Mouse (Mus musculus) CH12.LX (cell line): Measurements from ENCODE around the gene Lrrc8c. TPM values are rescaled to one million over a fixed set of nuclear protein-coding genes. Genes with fewer than 3 reads are reported as not detected.
A peak's percentile ranks its signal among the peaks of the same experiment; 100 is the strongest.

Experiments used
- DNase-seq: peaks from one replicate; pipeline ENCODE4 v3.0.0-alpha.2; 2013; ENCODE audit errors: extremely low read depth
- H3K27ac ChIP-seq: 2 replicates; pipeline ENCODE4 v1.5.1; 2012; ENCODE audit warnings: low read depth, mild to moderate bottlenecking, control low read depth, moderate library complexity; ENCODE audit not compliant: insufficient read depth
- H3K27me3 ChIP-seq: replicated peaks from 2 replicates; pipeline ENCODE3; 2012; ENCODE audit warnings: inconsistent platforms
- H3K36me3 ChIP-seq, 2 experiments: replicated peaks in 1 of 2; 2 replicates each; pipeline versions ENCODE3 to v1.6.1; 2012; ENCODE audit warnings: inconsistent platforms in 1 of 2, low read length in 1 of 2, mild to moderate bottlenecking in 1 of 2, mixed read lengths in 1 of 2, moderate library complexity in 1 of 2; ENCODE audit not compliant: control insufficient read depth in 1 of 2, insufficient read depth in 1 of 2
- H3K4me1 ChIP-seq, 2 experiments: 2 replicates each; pipeline ENCODE4 v1.6.1; 2012; ENCODE audit warnings: inconsistent platforms in 1 of 2, moderate library complexity in 1 of 2; ENCODE audit not compliant: insufficient read depth in 2 of 2, control insufficient read depth in 1 of 2
- H3K4me2 ChIP-seq: 2 replicates; pipeline ENCODE4 v1.6.1; 2012; ENCODE audit warnings: low read depth, mild to moderate bottlenecking, control low read depth; ENCODE audit not compliant: poor library complexity, insufficient read depth, severe bottlenecking
- H3K4me3 ChIP-seq, 3 experiments: fragments of 150-350 bp in 1 of 3; sonication (generic) in 1 of 3; replicated peaks in 1 of 3; 2 replicates each; pipeline versions ENCODE3 to v1.5.1; 2011 to 2012; ENCODE audit warnings: low read depth in 2 of 3, low read length in 2 of 3, mild to moderate bottlenecking in 2 of 3, moderate library complexity in 2 of 3, control low read depth in 1 of 3, improper control_type of control experiment in 1 of 3, inconsistent platforms in 1 of 3, mixed read lengths in 1 of 3; ENCODE audit not compliant: poor library complexity in 1 of 3
- H3K79me2 ChIP-seq: replicated peaks from 2 replicates; pipeline ENCODE4 v1.6.1; 2012; ENCODE audit warnings: mild to moderate bottlenecking, moderate library complexity; ENCODE audit not compliant: control insufficient read depth, poor library complexity, insufficient read depth, severe bottlenecking; ENCODE audit errors: extremely low read depth
- H3K9ac ChIP-seq: 2 replicates; pipeline ENCODE4 v1.6.1; 2012; ENCODE audit warnings: low read depth, mild to moderate bottlenecking, control low read depth, moderate library complexity; ENCODE audit not compliant: insufficient read depth
- H3K9me3 ChIP-seq: replicated peaks from 2 replicates; pipeline ENCODE3; 2012; ENCODE audit warnings: low read length, inconsistent platforms, mixed read lengths
- BHLHE40 ChIP-seq: IDR thresholded peaks from 2 replicates; pipeline ENCODE4 v1.6.1; 2011; ENCODE audit warnings: mild to moderate bottlenecking, low read depth, low read length, improper control_type of control experiment
- E2F4 ChIP-seq: IDR thresholded peaks from 2 replicates; pipeline ENCODE4 v1.6.1; 2011; ENCODE audit warnings: low read depth, low read length, improper control_type of control experiment; ENCODE audit not compliant: insufficient replicate concordance
- EP300 ChIP-seq: IDR thresholded peaks from 2 replicates; pipeline ENCODE4 v1.6.1; 2011; ENCODE audit warnings: low read length, improper control_type of control experiment
- MAFK ChIP-seq: IDR thresholded peaks from 2 replicates; pipeline ENCODE4 v1.6.1; 2011; ENCODE audit warnings: low read length, improper control_type of control experiment; ENCODE audit not compliant: insufficient replicate concordance
- MAX ChIP-seq: IDR thresholded peaks from 2 replicates; pipeline ENCODE4 v1.6.1; 2011; ENCODE audit warnings: low read length, improper control_type of control experiment
- MEF2A ChIP-seq: IDR thresholded peaks from 2 replicates; pipeline ENCODE4 v1.6.1; 2014; ENCODE audit warnings: low read depth, mild to moderate bottlenecking, inconsistent platforms, low read length, improper control_type of control experiment, borderline replicate concordance
- MXI1 ChIP-seq: IDR thresholded peaks from 2 replicates; pipeline ENCODE4 v1.6.1; 2011; ENCODE audit warnings: mild to moderate bottlenecking, low read depth, low read length, improper control_type of control experiment
- POLR2AphosphoS2 ChIP-seq: IDR thresholded peaks from 2 replicates; pipeline ENCODE4 v1.6.1; 2011; ENCODE audit warnings: low read depth, low read length, improper control_type of control experiment
- RAD21 ChIP-seq: IDR thresholded peaks from 2 replicates; pipeline ENCODE4 v1.6.1; 2011; ENCODE audit warnings: low read depth, mild to moderate bottlenecking, low read length, improper control_type of control experiment, moderate library complexity
- RCOR1 ChIP-seq: conservative IDR thresholded peaks from 2 replicates; pipeline ENCODE4 v1.6.1; 2012; ENCODE audit warnings: low read depth, mild to moderate bottlenecking, inconsistent platforms, low read length, improper control_type of control experiment
- USF1 ChIP-seq: IDR thresholded peaks from 2 replicates; pipeline ENCODE4 v1.6.1; 2014; ENCODE audit warnings: low read depth, mild to moderate bottlenecking, inconsistent platforms, low read length, improper control_type of control experiment
- ZMIZ1 ChIP-seq: IDR thresholded peaks from 2 replicates; pipeline ENCODE4 v1.6.1; 2012; ENCODE audit warnings: low read depth, mild to moderate bottlenecking, inconsistent platforms, low read length, improper control_type of control experiment
- ZNF384 ChIP-seq: IDR thresholded peaks from 2 replicates; pipeline ENCODE4 v1.6.1; 2012; ENCODE audit warnings: low read depth, low read length, improper control_type of control experiment, inconsistent platforms
- dilution Hi-C: fragments of 300-500 bp; cut with MboI; formaldehyde crosslinking; loops from 2 replicates; pipeline ENCODE4 v1.14.3; 2020; ENCODE audit warnings: low sequenced_read_pairs; ENCODE audit not compliant: extremely low pct_unique_long_range_greater_than_20kb, extremely low pct_ligation_motif_present
- in situ Hi-C: fragments of 300-500 bp; cut with MboI; formaldehyde crosslinking; loops from 3 replicates; pipeline ENCODE4 v1.14.3; 2019; ENCODE audit warnings: low sequenced_read_pairs, low pct_ligation_motif_present, low pct_unique_long_range_greater_than_20kb, mixed read lengths
- polyA plus RNA-seq: library from polyadenylated mRNA; unstranded; fragments of >175 nt; gene quantifications from 2 replicates; pipeline ENCODE4 v1.2.1, GENCODE M21; 2012; ENCODE audit warnings: low read depth; ENCODE audit not compliant: insufficient read length
- total RNA-seq, 2 experiments: library from RNA; depleted of rRNA; stranded (reverse); fragments of 300-350 nt in 1 of 2; fragments of >200 nt in 1 of 2; gene quantifications; 2 replicates each; pipeline ENCODE4 v1.2.3; 2012 to 2014

The Lrrc8c gene
- total and polyA plus RNA-seq, 3 experiments: 3.3 to 10.3 (median 5.9) TPM

GRCm38 (mm10) chr5:105585929-105586328 lies 66.7 kb downstream of the Lrrc8c start:
- peaks cover 0 to 24% of the 10 kb centered on the region in 2 experiments; a peak in 2 of 4 replicates for H3K4me1 ChIP-seq
- dilution Hi-C loops (no loop called here), in situ Hi-C loops (no loop called here)
- H3K27ac ChIP-seq: no peak overlapping the region
- H3K27me3 ChIP-seq: no peaks in the 10 kb centered on the region
- no peak overlapping the region; the same call in 1 of the 2 replicates for H3K4me2 ChIP-seq
- TF ChIP-seq USF1: no peak
- no peaks in the 10 kb centered on the region for H3K9me3 ChIP-seq
- no peak overlapping the region for H3K9ac ChIP-seq
- H3K36me3 ChIP-seq: peaks cover 0 to 44% of the 10 kb centered on the region in 2 experiments
- no peak overlapping the region for H3K4me3 ChIP-seq
- H3K79me2 ChIP-seq: no peaks in the 10 kb centered on the region
- no peak for DNase-seq

- in situ Hi-C loops: no loop called here
- H3K36me3 ChIP-seq: peaks cover 0 to 47% of the 10 kb centered on the region in 2 experiments
Measured at GRCm38 (mm10) chr5:105586655-105587054, 67.5 kb downstream of the Lrrc8c start.

GRCm38 (mm10) chr5:105587471-105587870 lies 68.3 kb downstream of the Lrrc8c start:
- TF ChIP-seq BHLHE40 (no peak), MAFK (no peak), EP300 (no peak), RAD21 (no peak), MXI1 (no peak), RCOR1 (no peak), ZNF384 (no peak), E2F4 (no peak)
- Histone ChIP-seq H3K4me3 (no peak overlapping the region), H3K4me1 (peaks cover 3 to 24% of the 10 kb centered on the region in 2 experiments; a peak in 3 of 4 replicates), H3K27me3 (no peaks in the 10 kb centered on the region), H3K79me2 (no peaks in the 10 kb centered on the region), H3K27ac (no peak overlapping the region), H3K4me2 (no peak overlapping the region), H3K9me3 (no peaks in the 10 kb centered on the region), H3K36me3 (peaks cover 0 to 46% of the 10 kb centered on the region in 2 experiments), H3K9ac (no peak overlapping the region)
- in situ Hi-C loops: no loop called here
- DNase-seq: no peak
- dilution Hi-C loops: no loop called here

More at GRCm38 (mm10) chr5:105586655-105587054, 67.5 kb downstream of the Lrrc8c start:
- Histone ChIP-seq H3K27ac (no peak overlapping the region), H3K9me3 (no peaks in the 10 kb centered on the region), H3K27me3 (no peaks in the 10 kb centered on the region), H3K9ac (no peak overlapping the region), H3K4me1 (peaks cover 3 to 24% of the 10 kb centered on the region in 2 experiments; a peak in 3 of 4 replicates), H3K79me2 (no peaks in the 10 kb centered on the region), H3K4me3 (no peak overlapping the region), H3K4me2 (no peak overlapping the region)
- DNase-seq: peak; percentile 9
- TF ChIP-seq POLR2AphosphoS2: no peak
- TF ChIP-seq BHLHE40: no peak
- no peak for TF ChIP-seq ZMIZ1
- TF ChIP-seq E2F4: no peak
- no peak for TF ChIP-seq RAD21
- no peak for TF ChIP-seq MAX
- TF ChIP-seq MEF2A: no peak
- dilution Hi-C loops: no loop called here
